Mouse (Mus musculus) liver, adult 2 months (tissue): ENCODE data around the gene Ankrd39. TPM values are rescaled to one million over a fixed set of nuclear protein-coding genes. Genes with fewer than 3 reads are reported as not detected.
A peak's percentile ranks its signal among the peaks of the same experiment; 100 is the strongest.

Experiments used
- DNase-seq: peaks from one replicate; pipeline ENCODE4 v3.0.0-alpha.2; 2011; ENCODE audit warnings: low read depth, low spot score; ENCODE audit errors: extremely low read depth
- H3K27ac ChIP-seq: fragments of 200-500 bp; replicated peaks from 2 replicates; pipeline ENCODE4 v1.5.1; 2012; ENCODE audit warnings: low read depth, mild to moderate bottlenecking, control low read depth, inconsistent platforms, low read length; ENCODE audit not compliant: insufficient read depth
- H3K27me3 ChIP-seq: fragments of 200-500 bp; 2 replicates; pipeline ENCODE4 v1.6.1; 2012; ENCODE audit warnings: mild to moderate bottlenecking, moderate library complexity, low read length, inconsistent platforms; ENCODE audit not compliant: control insufficient read depth, insufficient read depth
- H3K36me3 ChIP-seq: fragments of 200-500 bp; 2 replicates; pipeline ENCODE4 v1.6.1; 2012; ENCODE audit warnings: low read length, inconsistent platforms; ENCODE audit not compliant: control insufficient read depth, insufficient read depth
- H3K4me1 ChIP-seq: fragments of 200-500 bp; 2 replicates; pipeline ENCODE4 v1.6.1; 2011; ENCODE audit warnings: low read length; ENCODE audit not compliant: control insufficient read depth, insufficient read depth
- H3K4me3 ChIP-seq: fragments of 200-500 bp; 2 replicates; pipeline ENCODE4 v1.5.1; 2011; ENCODE audit warnings: low read depth, mild to moderate bottlenecking, control low read depth, low read length, moderate library complexity; ENCODE audit not compliant: insufficient read depth
- H3K79me2 ChIP-seq: fragments of 200-500 bp; 2 replicates; pipeline ENCODE4 v1.6.1; 2012; ENCODE audit warnings: inconsistent platforms, mild to moderate bottlenecking, low read length, moderate library complexity; ENCODE audit not compliant: control insufficient read depth, insufficient read depth
- H3K9ac ChIP-seq: fragments of 200-500 bp; 2 replicates; pipeline ENCODE4 v1.6.1; 2012; ENCODE audit warnings: low read depth, mild to moderate bottlenecking, control low read depth, inconsistent platforms, low read length
- CTCF ChIP-seq: fragments of 200-500 bp; IDR thresholded peaks from 2 replicates; pipeline ENCODE4 v1.5.1; 2011; ENCODE audit warnings: low read depth, low read length, control low read depth
- POLR2A ChIP-seq: fragments of 200-500 bp; IDR thresholded peaks from 2 replicates; pipeline ENCODE4 v1.6.1; 2011; ENCODE audit warnings: low read length, control low read depth; ENCODE audit not compliant: insufficient read depth; ENCODE audit errors: extremely low read depth
- WGBS: fragments of 180-500 bp; shearing (Covaris S2); methylation state at CpG from one replicate; pipeline ENCODE4 v1.1.7; 2018; 5-methylcytosine and 5-hydroxymethylcytosine counted together
- polyA plus RNA-seq: library from polyadenylated mRNA; depleted of rRNA; stranded (reverse); fragments of >200 nt; gene quantifications from 2 replicates; pipeline ENCODE4 v1.2.3, GENCODE M21; 2012
- total RNA-seq: library from RNA; depleted of rRNA; stranded (reverse); fragments of >200 nt; gene quantifications from 2 replicates; pipeline ENCODE4 v1.2.3, GENCODE M21; 2014

Ankrd39 gene
- total and polyA plus RNA-seq, 2 experiments, result 2.6 to 9.4 TPM

- no peak for DNase-seq
- no peak overlapping the region for H3K27ac ChIP-seq
- WGBS, result 82% methylated on average over 8 of the region's 8 CpGs
- H3K36me3 ChIP-seq, result no peaks in the 10 kb centered on the region
- peaks cover 2% of the 10 kb centered on the region; the same call in 1 of the 2 replicates for H3K4me1 ChIP-seq
- no peaks in the 10 kb centered on the region for H3K79me2 ChIP-seq
- no peak overlapping the region for H3K4me3 ChIP-seq
- TF ChIP-seq CTCF, result no peak
- no peak for TF ChIP-seq POLR2A
- no peak overlapping the region for H3K9ac ChIP-seq
- H3K27me3 ChIP-seq, result no peaks in the 10 kb centered on the region
These were observed 35.0 kb upstream of the Ankrd39 start for GRCm38 (mm10) chr1:36582211-36582610.

GRCm38 (mm10) chr1:36581260-36581659, 34.0 kb upstream of the Ankrd39 start:
- Histone ChIP-seq H3K4me1 (peaks cover 5% of the 10 kb centered on the region; the same call in 1 of the 2 replicates), H3K79me2 (no peaks in the 10 kb centered on the region), H3K27me3 (no peaks in the 10 kb centered on the region), H3K27ac (no peak overlapping the region), H3K4me3 (no peak overlapping the region), H3K36me3 (no peaks in the 10 kb centered on the region), H3K9ac (no peak overlapping the region)
- no peak for DNase-seq
- TF ChIP-seq CTCF (no peak), POLR2A (no peak)
- 80% methylated on average over 5 of the region's 5 CpGs for WGBS

GRCm38 (mm10) chr1:36580384-36581207, 33.4 kb upstream of the Ankrd39 start:
- 13% methylated on average over 17 of the region's 17 CpGs for WGBS
- H3K79me2 ChIP-seq, result no peaks in the 10 kb centered on the region
- H3K4me1 ChIP-seq, result peaks cover 5% of the 10 kb centered on the region; the same call in 1 of the 2 replicates
- DNase-seq, result no peak
- no peaks in the 10 kb centered on the region for H3K36me3 ChIP-seq
- H3K9ac ChIP-seq, result no peak overlapping the region; the same call in 1 of the 2 replicates
- H3K4me3 ChIP-seq, result peak overlapping the region; percentile 32; the same call in 1 of the 2 replicates
- peak overlapping the region; percentile 1; the same call in 1 of the 2 replicates for H3K27ac ChIP-seq
- no peaks in the 10 kb centered on the region for H3K27me3 ChIP-seq
- TF ChIP-seq CTCF, result no peak
- TF ChIP-seq POLR2A, result no peak

GRCm38 (mm10) chr1:36579974-36580383, 32.7 kb upstream of the Ankrd39 start:
- no peak overlapping the region for H3K9ac ChIP-seq

GRCm38 (mm10) chr1:36576991-36577675, 29.9 kb upstream of the Ankrd39 start:
- no peak for TF ChIP-seq CTCF
- no peak for TF ChIP-seq POLR2A
- no peak for DNase-seq
- H3K27me3 ChIP-seq, result no peaks in the 10 kb centered on the region
- no peak overlapping the region for H3K4me3 ChIP-seq
- H3K9ac ChIP-seq, result no peak overlapping the region
- H3K27ac ChIP-seq, result no peak overlapping the region
- no peaks in the 10 kb centered on the region for H3K79me2 ChIP-seq
- H3K36me3 ChIP-seq, result no peaks in the 10 kb centered on the region
- WGBS, result 79% methylated on average over 6 of the region's 6 CpGs
- peaks cover 5% of the 10 kb centered on the region; the same call in 1 of the 2 replicates for H3K4me1 ChIP-seq

More at GRCm38 (mm10) chr1:36579974-36580383, 32.7 kb upstream of the Ankrd39 start:
- no peak overlapping the region for H3K4me3 ChIP-seq
- no peak for DNase-seq
- no peaks in the 10 kb centered on the region for H3K36me3 ChIP-seq
- 64% methylated on average over 6 of the region's 6 CpGs for WGBS
- no peaks in the 10 kb centered on the region for H3K27me3 ChIP-seq
- H3K27ac ChIP-seq, result peak overlapping the region; percentile 1; the same call in 1 of the 2 replicates
- H3K4me1 ChIP-seq, result peaks cover 5% of the 10 kb centered on the region; the same call in 1 of the 2 replicates
- TF ChIP-seq POLR2A, result no peak
- no peak for TF ChIP-seq CTCF
- H3K79me2 ChIP-seq, result no peaks in the 10 kb centered on the region
